Mouse (Mus musculus) midbrain, embryonic 11.5 days (tissue): ENCODE measurements at regions not wholly inside any gene's neighbourhood (a gene's known extent, or its start where the extent isn't known, plus 50 kb on each side); places are given as distances from the start of the nearest gene placed in this dataset.

Experiments used
- ATAC-seq: fragments of 200-750 bp; cut with Nextera tagmentation; 2 replicates; pipeline ENCODE4 v1.8.0; 2017; ENCODE audit warnings: moderate TSS enrichment, moderate library complexity; ENCODE audit not compliant: low FRiP score
- DNase-seq: peaks from one replicate; pipeline ENCODE4 v3.0.0; 2015; ENCODE audit warnings: low spot score; ENCODE audit errors: missing footprints
- H3K27ac ChIP-seq: fragments of 300-500 bp; sonication (generic); 2 replicates; pipeline ENCODE4 v1.5.1; 2014; ENCODE audit warnings: low read depth, low read length
- H3K27me3 ChIP-seq: fragments of 300-500 bp; sonication (generic); 2 replicates; pipeline ENCODE4 v1.6.1; 2014; ENCODE audit warnings: mild to moderate bottlenecking, low read length, moderate library complexity, mixed read lengths; ENCODE audit not compliant: control insufficient read depth, insufficient read depth
- H3K36me3 ChIP-seq: fragments of 300-500 bp; sonication (generic); 2 replicates; pipeline ENCODE4 v1.6.1; 2014; ENCODE audit warnings: mild to moderate bottlenecking, low read length, moderate library complexity, mixed read lengths; ENCODE audit not compliant: control insufficient read depth, insufficient read depth
- H3K4me1 ChIP-seq: fragments of 300-500 bp; sonication (generic); 2 replicates; pipeline ENCODE4 v1.6.1; 2014; ENCODE audit warnings: low read length; ENCODE audit not compliant: control insufficient read depth, insufficient read depth
- H3K4me2 ChIP-seq: fragments of 300-500 bp; sonication (generic); 2 replicates; pipeline ENCODE4 v1.6.1; 2014; ENCODE audit warnings: mild to moderate bottlenecking, moderate library complexity
- H3K4me3 ChIP-seq: fragments of 300-500 bp; sonication (generic); 2 replicates; pipeline ENCODE4 v1.5.1; 2014; ENCODE audit warnings: low read depth, low read length
- H3K9ac ChIP-seq: fragments of 300-500 bp; sonication (generic); 2 replicates; pipeline ENCODE4 v1.6.1; 2014; ENCODE audit warnings: low read length
- H3K9me3 ChIP-seq: fragments of 300-500 bp; sonication (generic); 2 replicates; pipeline ENCODE4 v1.6.1; 2016; ENCODE audit warnings: low read length; ENCODE audit not compliant: control insufficient read depth
- WGBS: fragments of 180-500 bp; shearing (Covaris S2); extraction: QIAGEN DNeasy Blood & Tissue Kit; methylation state at CpG from one replicate; pipeline ENCODE4 v1.1.7; 2014; 5-methylcytosine and 5-hydroxymethylcytosine counted together

- ATAC-seq = no peak
- Histone ChIP-seq H3K9ac (no peak overlapping the region), H3K36me3 (no peaks in the 10 kb centered on the region), H3K4me2 (no peak overlapping the region), H3K4me1 (no peaks in the 10 kb centered on the region), H3K9me3 (no peaks in the 10 kb centered on the region), H3K27ac (no peak overlapping the region), H3K27me3 (no peaks in the 10 kb centered on the region), H3K4me3 (no peak overlapping the region)
- DNase-seq = no peak
- WGBS = 90% methylated on average over 5 of the region's 5 CpGs
These were observed 1103.3 kb upstream of the Tenm3 start for GRCm38 (mm10) chr8:49946919-49947612.

GRCm38 (mm10) chr8:49932124-49932523 lies 1088.4 kb upstream of the Tenm3 start:
- Histone ChIP-seq H3K9me3 (no peaks in the 10 kb centered on the region), H3K4me1 (no peaks in the 10 kb centered on the region), H3K27me3 (no peaks in the 10 kb centered on the region), H3K9ac (no peak overlapping the region), H3K27ac (no peak overlapping the region), H3K4me2 (no peak overlapping the region), H3K36me3 (no peaks in the 10 kb centered on the region), H3K4me3 (no peak overlapping the region)
- DNase-seq (no peak), ATAC-seq (no peak)
- 88% methylated on average over 6 of the region's 6 CpGs for WGBS

GRCm38 (mm10) chr8:49926402-49927172 lies 1082.8 kb upstream of the Tenm3 start:
- DNase-seq (no peak), ATAC-seq (no peak)
- H3K27ac ChIP-seq = no peak overlapping the region
- no peak overlapping the region for H3K4me2 ChIP-seq
- no peaks in the 10 kb centered on the region for H3K9me3 ChIP-seq
- H3K4me1 ChIP-seq = no peaks in the 10 kb centered on the region
- no peaks in the 10 kb centered on the region for H3K36me3 ChIP-seq
- H3K4me3 ChIP-seq = no peak overlapping the region
- no peak overlapping the region for H3K9ac ChIP-seq
- WGBS = 40% methylated on average over 9 of the region's 9 CpGs
- H3K27me3 ChIP-seq = no peaks in the 10 kb centered on the region

GRCm38 (mm10) chr8:49905099-49905498 lies 1061.3 kb upstream of the Tenm3 start:
- DNase-seq (no peak), ATAC-seq (no peak)
- H3K4me1 ChIP-seq = peaks cover 4% of the 10 kb centered on the region; the same call in 1 of the 2 replicates
- H3K4me3 ChIP-seq = no peak overlapping the region
- no peak overlapping the region for H3K27ac ChIP-seq
- no peak overlapping the region for H3K9ac ChIP-seq
- H3K27me3 ChIP-seq = no peaks in the 10 kb centered on the region
- no peaks in the 10 kb centered on the region for H3K9me3 ChIP-seq
- no peaks in the 10 kb centered on the region for H3K36me3 ChIP-seq
- no peak overlapping the region for H3K4me2 ChIP-seq

- no peak for DNase-seq
- no peak for ATAC-seq
- WGBS = 58% methylated on average over 6 of the region's 6 CpGs
These were observed 1058.3 kb upstream of the Tenm3 start for GRCm38 (mm10) chr8:49902032-49902431.

GRCm38 (mm10) chr8:49901601-49902000 lies 1057.8 kb upstream of the Tenm3 start:
- Histone ChIP-seq H3K4me2 (no peak overlapping the region), H3K36me3 (no peaks in the 10 kb centered on the region), H3K4me3 (no peak overlapping the region), H3K4me1 (peaks cover 4% of the 10 kb centered on the region; the same call in 1 of the 2 replicates), H3K9me3 (no peaks in the 10 kb centered on the region), H3K9ac (no peak overlapping the region), H3K27me3 (no peaks in the 10 kb centered on the region), H3K27ac (no peak overlapping the region)
- DNase-seq (no peak), ATAC-seq (peak; percentile 38; the same call in 1 of the 2 replicates)
- WGBS = 20% methylated on average over 9 of the region's 9 CpGs

More at GRCm38 (mm10) chr8:49902032-49902431, 1058.3 kb upstream of the Tenm3 start:
- Histone ChIP-seq H3K4me3 (no peak overlapping the region), H3K4me1 (peaks cover 4% of the 10 kb centered on the region; the same call in 1 of the 2 replicates), H3K27me3 (no peaks in the 10 kb centered on the region), H3K27ac (no peak overlapping the region), H3K9me3 (no peaks in the 10 kb centered on the region), H3K9ac (no peak overlapping the region), H3K36me3 (no peaks in the 10 kb centered on the region), H3K4me2 (no peak overlapping the region)
